Comparison of ENCODE assay signal across 8 mouse cellular contexts in genomic region chr9:57522114-57522860, GRCm38 (mm10). TPM values are rescaled to one million over a fixed set of nuclear protein-coding genes. Genes with fewer than 3 reads are reported as not detected.
DNase-seq lines count a peak whose midpoint lies in the region; ATAC-seq lines count a peak whose summit lies in the region.

No protein-coding gene starts in this region.

- no peaks in the 10 kb centered on the region for H3K9me3 ChIP-seq in kidney, embryonic 14.5 days (ENCODE audit: control insufficient read depth, low read length)
- no peaks in the 10 kb centered on the region for H3K9me3 ChIP-seq in hindbrain, embryonic 14.5 days (ENCODE audit: control insufficient read depth, low read length)
- H3K9me3 ChIP-seq in midbrain, embryonic 14.5 days (ENCODE audit: control insufficient read depth, low read length), result no peaks in the 10 kb centered on the region

- ATAC-seq in kidney, embryonic 14.5 days (ENCODE audit: low FRiP score, low TSS enrichment), result no peak
- no peak for ATAC-seq in hindbrain, embryonic 14.5 days (ENCODE audit: low FRiP score)
- no peak for ATAC-seq in midbrain, embryonic 14.5 days (ENCODE audit: low FRiP score, low TSS enrichment)

- 39% methylated on average over 7 of the region's 7 CpGs for WGBS in kidney, embryonic 14.5 days
- 42% methylated on average over 7 of the region's 7 CpGs for whole genome bisulfite sequencing in hindbrain, embryonic 14.5 days
- 38% methylated on average over 7 of the region's 7 CpGs for WGBS in midbrain, embryonic 14.5 days

- peaks cover 5% of the 10 kb centered on the region for H3K4me1 ChIP-seq in kidney, embryonic 14.5 days (ENCODE audit: control insufficient read depth, insufficient read depth, low read length)
- H3K4me1 ChIP-seq in hindbrain, embryonic 14.5 days (replicated peaks; ENCODE audit: control insufficient read depth, insufficient read depth, low read length), result peaks cover 24% of the 10 kb centered on the region
- peaks cover 18% of the 10 kb centered on the region for H3K4me1 ChIP-seq in midbrain, embryonic 14.5 days (ENCODE audit: control insufficient read depth, insufficient read depth, low read length)

- DNase-seq in kidney, postnatal 10 days, result no peak
- peak; percentile 24 for DNase-seq in R1 (ENCODE audit: low read depth, low spot score)
- DNase-seq in hindbrain, embryonic 14.5 days (ENCODE audit: low spot score), result no peak
- no peak for DNase-seq in midbrain, embryonic 14.5 days
- no peak for DNase-seq in urinary bladder, postnatal 4 days (ENCODE audit: low spot score in 2 of 2)
- no peak for DNase-seq in frontal cortex, postnatal 14 days (ENCODE audit: low spot score in 2 of 2)
- no peak for DNase-seq in cerebellum, adult 11-12 months

- H3K27me3 ChIP-seq in kidney, embryonic 14.5 days (ENCODE audit: control insufficient read depth, insufficient read depth, low read length), result no peaks in the 10 kb centered on the region
- no peaks in the 10 kb centered on the region for H3K27me3 ChIP-seq in hindbrain, embryonic 14.5 days (ENCODE audit: control insufficient read depth, insufficient read depth, low read length)
- H3K27me3 ChIP-seq in midbrain, embryonic 14.5 days (ENCODE audit: control insufficient read depth, insufficient read depth, low read length), result no peaks in the 10 kb centered on the region

- H3K27ac ChIP-seq in kidney, embryonic 14.5 days (ENCODE audit: low read depth, low read length), result no peak overlapping the region
- no peak overlapping the region; the same call in 1 of the 2 replicates for H3K27ac ChIP-seq in hindbrain, embryonic 14.5 days
- H3K27ac ChIP-seq in midbrain, embryonic 14.5 days (replicated peaks; ENCODE audit: low read depth, low read length), result peak overlapping the region; percentile 91; the same call in 1 of the 2 replicates

- H3K9ac ChIP-seq in kidney, embryonic 14.5 days (ENCODE audit: low read depth, low read length), result peak overlapping the region; percentile 97
- H3K9ac ChIP-seq in hindbrain, embryonic 14.5 days, result peak overlapping the region; percentile 96
- H3K9ac ChIP-seq in midbrain, embryonic 14.5 days (replicated peaks; ENCODE audit: low read length), result peak overlapping the region; percentile 96

- peak overlapping the region; percentile 75 for H3K4me2 ChIP-seq in kidney, embryonic 14.5 days (replicated peaks; ENCODE audit: low read depth, low read length)
- H3K4me2 ChIP-seq in hindbrain, embryonic 14.5 days (replicated peaks), result peak overlapping the region; percentile 57
- H3K4me2 ChIP-seq in midbrain, embryonic 14.5 days (ENCODE audit: low read length), result peak overlapping the region; percentile 73

- peak overlapping the region; percentile 94 for H3K4me3 ChIP-seq in kidney, embryonic 14.5 days (ENCODE audit: low read length)
- peak overlapping the region; percentile 93 for H3K4me3 ChIP-seq in hindbrain, embryonic 14.5 days (replicated peaks; ENCODE audit: low read length)
- H3K4me3 ChIP-seq in midbrain, embryonic 14.5 days (replicated peaks; ENCODE audit: low read depth, low read length), result peak overlapping the region; percentile 91

- H3K36me3 ChIP-seq in kidney, embryonic 14.5 days (ENCODE audit: control insufficient read depth, insufficient read depth, low read length), result peaks cover 2% of the 10 kb centered on the region; the same call in 1 of the 2 replicates
- no peaks in the 10 kb centered on the region for H3K36me3 ChIP-seq in hindbrain, embryonic 14.5 days (replicated peaks; ENCODE audit: control insufficient read depth, insufficient read depth)
- H3K36me3 ChIP-seq in midbrain, embryonic 14.5 days (ENCODE audit: control insufficient read depth, insufficient read depth, low read length), result no peaks in the 10 kb centered on the region

RNA-seq across cellular contexts. Expression of gene Cox5a, which starts 1.2 kb away (rescaled TPM):
- polyA plus RNA-seq in kidney, embryonic 14.5 days (2014; fragmentation: Nextera tagmentation; extraction: Ambion mirVana), result 675 and 707 TPM in 2 replicates
- 956 and 1,017 TPM in 2 replicates for polyA plus RNA-seq in hindbrain, embryonic 14.5 days (2014; fragmentation: Nextera tagmentation; extraction: Ambion mirVana)
- 832 and 924 TPM in 2 replicates for polyA plus RNA-seq in midbrain, embryonic 14.5 days (2014; fragmentation: Nextera tagmentation; extraction: Ambion mirVana)

RNA-seq across cellular contexts. Expression of gene Fam219b, which starts 15.0 kb away (rescaled TPM):
- polyA plus RNA-seq in kidney, embryonic 14.5 days (2014; fragmentation: Nextera tagmentation; extraction: Ambion mirVana), result 13.3 and 19.7 TPM in 2 replicates
- polyA plus RNA-seq in hindbrain, embryonic 14.5 days (2014; fragmentation: Nextera tagmentation; extraction: Ambion mirVana), result 21.2 and 23.1 TPM in 2 replicates
- 23.8 and 24.1 TPM in 2 replicates for polyA plus RNA-seq in midbrain, embryonic 14.5 days (2014; fragmentation: Nextera tagmentation; extraction: Ambion mirVana)

RNA-seq across cellular contexts. Expression of gene Rpp25, which starts 18.5 kb away (rescaled TPM):
- polyA plus RNA-seq in kidney, embryonic 14.5 days (2014; fragmentation: Nextera tagmentation; extraction: Ambion mirVana), result 5.3 and 6.2 TPM in 2 replicates
- 17.0 and 19.7 TPM in 2 replicates for polyA plus RNA-seq in hindbrain, embryonic 14.5 days (2014; fragmentation: Nextera tagmentation; extraction: Ambion mirVana)
- polyA plus RNA-seq in midbrain, embryonic 14.5 days (2014; fragmentation: Nextera tagmentation; extraction: Ambion mirVana), result 28.1 and 30.7 TPM in 2 replicates

RNA-seq across cellular contexts. Expression of gene Mpi, which starts 30.3 kb away (rescaled TPM):
- polyA plus RNA-seq in kidney, embryonic 14.5 days (2014; fragmentation: Nextera tagmentation; extraction: Ambion mirVana), result 36.5 and 37.7 TPM in 2 replicates
- 54.7 and 60.0 TPM in 2 replicates for polyA plus RNA-seq in hindbrain, embryonic 14.5 days (2014; fragmentation: Nextera tagmentation; extraction: Ambion mirVana)
- 53.5 and 56.5 TPM in 2 replicates for polyA plus RNA-seq in midbrain, embryonic 14.5 days (2014; fragmentation: Nextera tagmentation; extraction: Ambion mirVana)

RNA-seq across cellular contexts. Expression of gene Scamp2, which starts 38.5 kb away (rescaled TPM):
- 69.2 and 71.4 TPM in 2 replicates for polyA plus RNA-seq in kidney, embryonic 14.5 days (2014; fragmentation: Nextera tagmentation; extraction: Ambion mirVana)
- polyA plus RNA-seq in hindbrain, embryonic 14.5 days (2014; fragmentation: Nextera tagmentation; extraction: Ambion mirVana), result 44.0 and 45.0 TPM in 2 replicates
- 48.2 TPM in 2 replicates for polyA plus RNA-seq in midbrain, embryonic 14.5 days (2014; fragmentation: Nextera tagmentation; extraction: Ambion mirVana)
